Mouse (Mus musculus): ENCODE results near the gene Egr2. TPM values are rescaled to one million over a fixed set of nuclear protein-coding genes. Genes with fewer than 3 reads are reported as not detected.

Egr2 gene
- total and polyA plus RNA-seq, 3 experiments = 1.0 to 4.7 (median 3.1) TPM

- TF ChIP-seq KAT2A (IDR thresholded peaks at IDR 0.05; ENCODE audit: insufficient replicate concordance, low read length) (no peak), HCFC1 (IDR thresholded peaks at IDR 0.05; ENCODE audit: low read depth, low read length) (0 out of 2 replicates have a peak, but pooled peaks have one; percentile 17), ETS1 (conservative IDR thresholded peaks at IDR 0.05; ENCODE audit: low read depth, low read length) (no peak), BHLHE40 (IDR thresholded peaks at IDR 0.05; ENCODE audit: low read depth, low read length) (no peak), JUND (conservative IDR thresholded peaks at IDR 0.05; ENCODE audit: low read depth, low read length) (no peak), RAD21 (IDR thresholded peaks at IDR 0.05; ENCODE audit: low read depth, low read length) (peak; percentile 92), MAZ (IDR thresholded peaks at IDR 0.05; ENCODE audit: low read depth, low read length) (no peak), GABPA (IDR thresholded peaks at IDR 0.05; ENCODE audit: insufficient replicate concordance, low read depth, low read length) (no peak), MYC (IDR thresholded peaks at IDR 0.05; ENCODE audit: low read depth, low read length) (no peak), ELF1 (IDR thresholded peaks at IDR 0.05; ENCODE audit: low read depth, low read length) (0 out of 2 replicates have a peak, but pooled peaks have one; percentile 11), JUN (IDR thresholded peaks at IDR 0.05; ENCODE audit: insufficient read depth, low read depth, low read length) (no peak), POLR2AphosphoS2 (IDR thresholded peaks at IDR 0.05; ENCODE audit: low read depth, low read length) (no peak), RCOR1 (conservative IDR thresholded peaks at IDR 0.05; ENCODE audit: low read depth, low read length) (0 out of 2 replicates have a peak, but pooled peaks have one; percentile 22), NRF1 (IDR thresholded peaks at IDR 0.05; ENCODE audit: low read depth, low read length) (no peak), SIN3A (IDR thresholded peaks at IDR 0.05; ENCODE audit: low read length) (no peak), SMC3 (IDR thresholded peaks at IDR 0.05; ENCODE audit: low read depth, low read length) (peak; percentile 99), ZMIZ1 (IDR thresholded peaks at IDR 0.05; ENCODE audit: low read depth, low read length) (no peak; the same call in 1 of the 2 replicates), POLR2A (IDR thresholded peaks at IDR 0.05; ENCODE audit: low read depth, low read length) (0 out of 2 replicates have a peak, but pooled peaks have one; percentile 31)
These were observed 697 bp downstream of the Egr2 start (continued) for GRCm38 (mm10) chr10:67535972-67536371.

- DNase-seq (ENCODE audit: extremely low read depth) = no peak
- H3K36me3 ChIP-seq (replicated peaks in 1 of 2; ENCODE audit: control insufficient read depth in 1 of 2, insufficient read depth in 1 of 2, low read length in 1 of 2) = peaks cover 0 to 7% of the 10 kb centered on the region in 2 experiments
- H3K79me2 ChIP-seq (replicated peaks; ENCODE audit: control insufficient read depth, extremely low read depth, insufficient read depth, poor library complexity, severe bottlenecking) = no peaks in the 10 kb centered on the region
- TF ChIP-seq TBP (conservative IDR thresholded peaks at IDR 0.05; ENCODE audit: low read depth, low read length) (no peak), CHD2 (IDR thresholded peaks at IDR 0.05; ENCODE audit: low read length) (no peak), ETS1 (conservative IDR thresholded peaks at IDR 0.05; ENCODE audit: low read depth, low read length) (no peak), CHD1 (IDR thresholded peaks at IDR 0.05; ENCODE audit: low read depth, low read length) (no peak), E2F4 (IDR thresholded peaks at IDR 0.05; ENCODE audit: insufficient replicate concordance, low read depth, low read length) (no peak), POLR2A (IDR thresholded peaks at IDR 0.05; ENCODE audit: low read depth, low read length) (no peak), USF2 (conservative IDR thresholded peaks at IDR 0.05; ENCODE audit: low read depth, low read length) (no peak), USF1 (IDR thresholded peaks at IDR 0.05; ENCODE audit: low read depth, low read length) (no peak)
- H3K4me2 ChIP-seq (ENCODE audit: insufficient read depth, low read depth, poor library complexity, severe bottlenecking) = peak overlapping the region; percentile 94
- peak overlapping the region; percentile 54 to 87 (median 62) for H3K4me3 ChIP-seq (replicated peaks in 1 of 3; ENCODE audit: low read depth in 2 of 3, low read length in 2 of 3, poor library complexity in 1 of 3)
- peaks cover 10% of the 10 kb centered on the region for H3K27me3 ChIP-seq (replicated peaks)
- dilution Hi-C loops (cut with MboI; ENCODE audit: extremely low pct_ligation_motif_present, extremely low pct_unique_long_range_greater_than_20kb, low sequenced_read_pairs) = no loop called here
- peak overlapping the region; percentile 29 for H3K9ac ChIP-seq (ENCODE audit: insufficient read depth, low read depth)
- in situ Hi-C loops (cut with MboI; ENCODE audit: low pct_ligation_motif_present, low pct_unique_long_range_greater_than_20kb, low sequenced_read_pairs) = loop anchor here (25.0 kb wide), 1 partner anchor 224 kb away; no protein-coding TSS in a partner anchor
- peaks cover 2 to 8% of the 10 kb centered on the region in 2 experiments; a peak in 3 of 4 replicates for H3K4me1 ChIP-seq (ENCODE audit: control insufficient read depth in 1 of 2, insufficient read depth in 2 of 2)
- H3K9me3 ChIP-seq (replicated peaks; ENCODE audit: low read length) = peaks cover 8% of the 10 kb centered on the region
- peak overlapping the region; percentile 79 for H3K27ac ChIP-seq (ENCODE audit: insufficient read depth, low read depth)
These were observed 1.4 kb downstream of the Egr2 start for GRCm38 (mm10) chr10:67536621-67537141.
